Mouse (Mus musculus): ENCODE data around the gene Pkd1l1. TPM values are rescaled to one million over a fixed set of nuclear protein-coding genes. Genes with fewer than 3 reads are reported as not detected.
A peak's percentile ranks its signal among the peaks of the same experiment; 100 is the strongest.

The Pkd1l1 gene
- polyA plus RNA-seq, 1 experiment from 2014 or later = 0.19 TPM

DNA sequence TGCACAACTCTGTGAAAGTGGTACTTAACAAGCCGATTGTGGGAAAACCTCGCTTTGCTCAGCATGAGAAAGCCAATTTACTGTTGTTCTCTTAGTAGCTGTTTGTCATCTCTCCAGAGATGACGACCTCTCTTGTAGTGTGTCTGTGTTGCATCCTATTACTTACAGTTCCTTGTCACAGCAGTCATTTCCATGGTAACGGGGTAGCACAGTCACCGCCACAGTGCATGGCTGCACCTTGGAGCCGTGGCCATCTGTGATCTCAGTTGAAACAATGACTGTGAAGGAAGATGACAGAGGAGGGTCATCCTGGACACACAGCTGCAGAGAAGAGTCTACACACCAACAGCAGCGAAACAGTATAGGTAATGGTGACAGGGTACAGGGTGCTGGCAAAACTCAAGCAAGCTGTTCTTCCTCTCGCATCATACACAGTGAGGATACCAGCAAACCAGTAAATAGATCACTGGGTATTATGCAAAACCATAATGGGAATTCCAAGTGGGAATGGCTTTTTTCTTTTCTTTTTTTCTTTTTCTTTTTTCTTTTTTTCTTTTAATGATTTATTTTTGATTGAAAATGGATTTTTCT lies 56.9 kb downstream of the Pkd1l1 start:
- Histone ChIP-seq H3K27me3 (ENCODE audit: control insufficient read depth, insufficient read depth, low read length) (no peaks in the 10 kb centered on the region), H3K9me3 (ENCODE audit: control insufficient read depth, low read length) (no peaks in the 10 kb centered on the region), H3K9ac (ENCODE audit: low read length) (no peak overlapping the region), H3K36me3 (ENCODE audit: control insufficient read depth, insufficient read depth, low read length) (no peaks in the 10 kb centered on the region), H3K4me3 (ENCODE audit: low read depth, low read length) (no peak overlapping the region), H3K4me1 (replicated peaks; ENCODE audit: control insufficient read depth, insufficient read depth) (no peaks in the 10 kb centered on the region), H3K27ac (replicated peaks) (no peak overlapping the region), H3K4me2 (replicated peaks; ENCODE audit: low read depth) (no peak overlapping the region)
- WGBS = 85% methylated on average over 8 of the region's 8 CpGs
- DNase-seq (ENCODE audit: low spot score) (no peak), ATAC-seq (ENCODE audit: low FRiP score, low TSS enrichment) (no peak)
- TF ChIP-seq CTCF (IDR thresholded peaks at IDR 0.05; ENCODE audit: low read depth) (no peak), EP300 (optimal IDR thresholded peaks at IDR 0.05) (no peak)

DNA sequence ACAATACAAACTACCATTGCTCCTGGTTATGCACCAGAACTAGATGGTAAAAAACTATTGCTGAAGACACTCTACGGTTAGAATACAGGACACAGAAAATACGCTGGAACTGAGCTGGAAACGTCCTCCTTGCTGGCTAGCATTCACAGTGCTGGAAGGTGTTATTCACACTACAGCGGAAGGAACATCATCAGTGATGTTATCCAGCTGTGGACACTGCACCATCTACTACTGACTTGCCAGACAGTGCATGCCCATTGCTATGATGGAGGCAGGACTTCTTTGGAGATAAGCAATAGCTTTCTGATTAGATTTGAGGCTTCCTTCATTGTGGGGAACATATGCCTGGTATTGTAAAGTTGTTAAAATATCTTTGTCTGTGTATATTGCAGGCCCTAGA lies 90.3 kb downstream of the Pkd1l1 start:
- Histone ChIP-seq H3K9me3 (ENCODE audit: control insufficient read depth, low read length) (no peaks in the 10 kb centered on the region), H3K9ac (ENCODE audit: low read length) (no peak overlapping the region), H3K36me3 (ENCODE audit: control insufficient read depth, insufficient read depth, low read length) (no peaks in the 10 kb centered on the region), H3K4me1 (replicated peaks; ENCODE audit: control insufficient read depth, insufficient read depth) (no peaks in the 10 kb centered on the region), H3K4me2 (replicated peaks; ENCODE audit: low read depth) (no peak overlapping the region), H3K27ac (replicated peaks) (no peak overlapping the region), H3K27me3 (ENCODE audit: control insufficient read depth, insufficient read depth, low read length) (no peaks in the 10 kb centered on the region), H3K4me3 (ENCODE audit: low read depth, low read length) (no peak overlapping the region)
- TF ChIP-seq CTCF (IDR thresholded peaks at IDR 0.05; ENCODE audit: low read depth) (no peak), EP300 (optimal IDR thresholded peaks at IDR 0.05) (no peak)
- ATAC-seq (ENCODE audit: low FRiP score, low TSS enrichment) (no peak), DNase-seq (ENCODE audit: low spot score) (no peak)
- WGBS = 62% methylated on average over 4 of the region's 4 CpGs

DNA sequence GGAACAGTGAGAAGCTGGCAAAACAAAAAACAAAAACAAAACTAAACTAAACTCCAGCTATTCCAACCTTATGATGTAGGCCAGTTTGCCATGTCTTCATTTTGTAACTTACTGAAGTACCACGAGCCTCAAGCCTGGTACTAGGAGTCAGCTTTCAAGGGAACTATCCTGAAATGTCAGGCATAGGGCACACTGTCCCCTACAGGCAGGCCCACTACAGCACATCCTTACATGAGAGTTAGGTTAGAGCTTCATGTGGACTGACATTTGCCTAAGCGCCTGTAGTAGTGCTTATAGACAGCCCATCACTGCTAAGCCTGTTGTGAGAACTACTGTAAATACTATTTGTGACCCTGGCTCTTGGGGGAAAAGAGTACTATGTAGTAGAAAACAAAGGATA lies 91.5 kb downstream of the Pkd1l1 start:
- no peak for ATAC-seq (ENCODE audit: low FRiP score, low TSS enrichment)
- 73% methylated on average over 2 of the region's 2 CpGs for WGBS
- peak; percentile 37 for TF ChIP-seq CTCF (IDR thresholded peaks at IDR 0.05; ENCODE audit: low read depth)
- no peak for TF ChIP-seq EP300 (optimal IDR thresholded peaks at IDR 0.05)

DNA sequence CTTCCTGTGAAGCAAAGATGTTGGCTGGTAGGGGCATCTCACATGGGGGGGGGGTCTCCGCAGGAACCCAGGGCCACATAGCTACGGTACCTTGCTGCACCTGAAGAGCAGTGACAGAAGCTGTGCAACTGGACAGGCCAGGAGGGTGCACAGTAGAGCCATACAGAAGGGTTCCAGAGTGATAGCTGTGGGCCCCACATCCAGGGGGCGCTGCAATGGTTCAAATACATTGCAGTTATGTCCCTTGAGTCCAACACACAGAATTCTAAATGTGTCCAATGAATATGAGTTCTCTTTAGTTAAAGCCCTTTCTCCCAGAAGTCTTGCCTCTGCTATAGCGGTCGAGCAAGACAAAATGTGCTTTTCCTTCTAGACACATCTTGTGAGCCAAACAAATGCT lies 103.0 kb downstream of the Pkd1l1 start:
- WGBS = 96% methylated on average over 5 of the region's 5 CpGs
- no peak overlapping the region for H3K27ac ChIP-seq (replicated peaks)
- no peak overlapping the region for H3K4me3 ChIP-seq (ENCODE audit: low read depth, low read length)
- H3K4me2 ChIP-seq (replicated peaks; ENCODE audit: low read depth) = no peak overlapping the region
- ATAC-seq (ENCODE audit: low FRiP score, low TSS enrichment) (no peak), DNase-seq (ENCODE audit: low spot score) (no peak)
- H3K9me3 ChIP-seq (ENCODE audit: control insufficient read depth, low read length) = no peaks in the 10 kb centered on the region
- H3K9ac ChIP-seq (ENCODE audit: low read length) = no peak overlapping the region
- H3K27me3 ChIP-seq (ENCODE audit: control insufficient read depth, insufficient read depth, low read length) = no peaks in the 10 kb centered on the region
- H3K36me3 ChIP-seq (ENCODE audit: control insufficient read depth, insufficient read depth, low read length) = no peaks in the 10 kb centered on the region
- TF ChIP-seq CTCF (IDR thresholded peaks at IDR 0.05; ENCODE audit: low read depth) = peak; percentile 24
- TF ChIP-seq EP300 (optimal IDR thresholded peaks at IDR 0.05) = no peak
- H3K4me1 ChIP-seq (replicated peaks; ENCODE audit: control insufficient read depth, insufficient read depth) = no peaks in the 10 kb centered on the region

More for the DNA sequence above, 91.5 kb downstream of the Pkd1l1 start:
- H3K9ac ChIP-seq (ENCODE audit: low read length) = no peak overlapping the region
- no peak overlapping the region for H3K4me2 ChIP-seq (replicated peaks; ENCODE audit: low read depth)
- DNase-seq (ENCODE audit: low spot score) = no peak
- no peak overlapping the region for H3K27ac ChIP-seq (replicated peaks)
- H3K4me3 ChIP-seq (ENCODE audit: low read depth, low read length) = no peak overlapping the region
- H3K36me3 ChIP-seq (ENCODE audit: control insufficient read depth, insufficient read depth, low read length) = no peaks in the 10 kb centered on the region
- no peaks in the 10 kb centered on the region for H3K4me1 ChIP-seq (replicated peaks; ENCODE audit: control insufficient read depth, insufficient read depth)
- no peaks in the 10 kb centered on the region for H3K9me3 ChIP-seq (ENCODE audit: control insufficient read depth, low read length)
- no peaks in the 10 kb centered on the region for H3K27me3 ChIP-seq (ENCODE audit: control insufficient read depth, insufficient read depth, low read length)

DNA sequence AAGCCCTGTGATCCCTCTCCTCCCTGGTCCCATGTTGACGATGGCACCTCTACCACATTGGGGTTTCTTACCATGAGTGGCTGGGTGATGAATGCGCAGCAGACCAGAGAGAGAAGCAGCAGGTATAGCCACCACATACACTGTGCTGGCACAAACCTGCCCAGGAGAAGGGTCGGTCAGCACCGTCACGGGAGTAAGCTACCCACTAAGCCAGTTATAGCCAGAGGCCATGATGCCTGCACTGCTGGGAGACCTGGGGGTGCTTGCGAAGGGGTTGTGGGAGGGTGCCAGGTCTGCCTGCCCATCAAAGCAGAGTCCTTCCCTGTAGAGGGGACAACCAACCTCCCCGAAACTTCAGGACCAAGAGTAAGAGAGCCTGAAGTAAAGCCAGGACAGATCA lies 107.0 kb downstream of the Pkd1l1 start:
- H3K4me3 ChIP-seq (ENCODE audit: low read depth, low read length) = no peak overlapping the region
- no peaks in the 10 kb centered on the region for H3K4me1 ChIP-seq (replicated peaks; ENCODE audit: control insufficient read depth, insufficient read depth)
- no peak overlapping the region for H3K9ac ChIP-seq (ENCODE audit: low read length)
- no peaks in the 10 kb centered on the region for H3K9me3 ChIP-seq (ENCODE audit: control insufficient read depth, low read length)
- no peaks in the 10 kb centered on the region for H3K27me3 ChIP-seq (ENCODE audit: control insufficient read depth, insufficient read depth, low read length)
- WGBS = 93% methylated on average over 7 of the region's 7 CpGs
- no peak for DNase-seq (ENCODE audit: low spot score)
- H3K4me2 ChIP-seq (replicated peaks; ENCODE audit: low read depth) = no peak overlapping the region
- no peaks in the 10 kb centered on the region for H3K36me3 ChIP-seq (ENCODE audit: control insufficient read depth, insufficient read depth, low read length)
- no peak overlapping the region for H3K27ac ChIP-seq (replicated peaks)
- no peak for ATAC-seq (ENCODE audit: low FRiP score, low TSS enrichment)
- TF ChIP-seq EP300 (optimal IDR thresholded peaks at IDR 0.05) = no peak
- TF ChIP-seq CTCF (IDR thresholded peaks at IDR 0.05; ENCODE audit: low read depth) = no peak

DNA sequence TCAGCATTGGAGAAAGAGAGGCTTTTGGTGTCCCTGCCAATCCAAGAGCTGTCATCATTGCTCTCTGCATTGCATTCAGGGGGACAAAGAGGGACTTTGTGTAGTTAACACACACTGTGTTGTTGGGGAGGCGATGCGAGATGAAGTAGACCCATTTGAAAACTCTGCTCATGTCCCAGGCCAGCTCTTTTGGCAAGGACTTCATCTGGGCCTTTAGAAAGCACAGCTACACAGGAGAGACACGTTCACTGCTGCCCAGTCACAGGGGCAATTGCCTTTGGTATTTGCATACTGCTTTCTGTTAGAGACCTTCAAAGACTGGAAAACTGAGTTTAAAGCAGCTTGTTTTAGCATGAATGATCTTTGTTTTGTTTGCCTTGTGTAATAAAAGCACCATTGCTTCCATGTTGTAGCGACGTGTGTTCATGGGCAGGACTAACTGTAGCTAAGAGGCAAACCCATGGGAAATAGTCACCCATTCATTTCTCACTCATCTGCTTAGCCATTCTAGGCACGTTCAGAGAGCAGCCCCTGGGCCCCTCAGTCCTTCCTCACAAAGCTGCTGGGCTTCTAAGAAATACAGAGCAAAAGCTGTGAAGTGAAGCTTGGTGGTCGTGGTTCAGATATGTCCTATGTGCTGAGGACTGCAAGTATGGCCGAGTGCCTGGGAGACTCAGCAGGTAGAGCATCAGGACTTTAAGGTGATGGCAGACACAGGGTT lies 109.0 kb downstream of the Pkd1l1 start:
- TF ChIP-seq EP300 (optimal IDR thresholded peaks at IDR 0.05) (no peak), CTCF (IDR thresholded peaks at IDR 0.05; ENCODE audit: low read depth) (no peak)
- H3K9me3 ChIP-seq (ENCODE audit: control insufficient read depth, low read length) = no peaks in the 10 kb centered on the region
- no peaks in the 10 kb centered on the region for H3K4me1 ChIP-seq (replicated peaks; ENCODE audit: control insufficient read depth, insufficient read depth)
- ATAC-seq (ENCODE audit: low FRiP score, low TSS enrichment) = no peak
- H3K4me2 ChIP-seq (replicated peaks; ENCODE audit: low read depth) = no peak overlapping the region
- H3K9ac ChIP-seq (ENCODE audit: low read length) = no peak overlapping the region
- no peak overlapping the region for H3K4me3 ChIP-seq (ENCODE audit: low read depth, low read length)
- no peak for DNase-seq (ENCODE audit: low spot score)
- no peak overlapping the region for H3K27ac ChIP-seq (replicated peaks)
- no peaks in the 10 kb centered on the region for H3K36me3 ChIP-seq (ENCODE audit: control insufficient read depth, insufficient read depth, low read length)
- no peaks in the 10 kb centered on the region for H3K27me3 ChIP-seq (ENCODE audit: control insufficient read depth, insufficient read depth, low read length)
- 77% methylated on average over 8 of the region's 8 CpGs for WGBS
